Mouse (Mus musculus) c-Kit-negative CD71-positive TER-119-positive erythroid progenitor cells, embryonic 14.5 days (primary cell): Measurements from ENCODE around the gene Tuft1.

ENCODE experiments used
- DNase-seq: peaks from one replicate; pipeline ENCODE4 v3.0.0-alpha.2; 2013; ENCODE audit warnings: low read depth, low spot score

Tuft1 gene

GRCm38 (mm10) chr3:94597224-94597779 is 61.4 kb downstream of the Tuft1 start:
- DNase-seq = no peak

DNA sequence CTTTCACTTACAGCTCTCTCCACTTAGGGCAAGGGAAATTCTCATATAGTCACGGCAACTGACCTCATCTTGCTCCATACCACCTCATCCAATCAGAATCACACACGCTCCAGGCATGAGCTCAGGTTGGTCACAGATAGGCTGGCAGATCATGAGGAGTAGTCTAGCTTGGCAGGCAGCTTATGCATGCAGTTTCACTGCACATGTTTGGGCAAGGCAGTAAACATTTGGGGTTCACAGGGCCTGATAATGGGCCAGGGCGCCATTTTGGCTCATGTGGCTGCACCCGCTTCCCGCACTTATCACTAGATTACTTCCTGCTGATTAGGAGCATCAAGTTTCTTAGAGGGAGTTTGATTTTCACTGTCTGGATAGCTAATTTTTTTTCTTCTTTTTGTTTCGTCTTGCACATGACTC is 62.8 kb downstream of the Tuft1 start:
- DNase-seq = no peak

- no peak for DNase-seq
Measured at GRCm38 (mm10) chr3:94591066-94591465, 67.6 kb downstream of the Tuft1 start.

DNA sequence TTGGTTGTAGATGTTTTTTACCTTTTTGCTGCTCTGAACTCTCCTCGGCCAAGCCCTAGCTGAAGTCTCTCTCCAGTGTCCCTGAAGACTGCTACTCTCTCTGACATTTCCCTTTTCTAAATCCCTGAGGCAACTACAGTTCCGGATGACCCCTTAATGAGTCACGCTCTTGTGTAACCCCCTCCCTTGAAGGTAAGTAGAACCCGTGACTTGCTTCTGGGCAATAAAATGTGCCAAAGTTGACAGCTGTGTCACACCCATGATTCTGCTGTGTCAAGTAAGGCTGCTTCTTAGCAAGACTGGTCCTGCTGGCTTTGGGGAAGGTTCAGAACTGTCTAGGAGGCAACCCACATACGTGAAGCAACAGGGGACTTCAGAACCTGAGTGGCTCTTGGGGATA is 70.7 kb downstream of the Tuft1 start:
- DNase-seq = no peak

- DNase-seq = no peak
Measured at GRCm38 (mm10) chr3:94582944-94583343, 75.7 kb downstream of the Tuft1 start.

- peak; percentile 53 for DNase-seq
Measured at GRCm38 (mm10) chr3:94582456-94582891, 76.2 kb downstream of the Tuft1 start, which contains the start of gene Snx27. Gene Snx27, minus strand, starts transcription at chr3:94582716.

GRCm38 (mm10) chr3:94581793-94582455 is 76.7 kb downstream of the Tuft1 start:
- peak; percentile 12 for DNase-seq

DNA sequence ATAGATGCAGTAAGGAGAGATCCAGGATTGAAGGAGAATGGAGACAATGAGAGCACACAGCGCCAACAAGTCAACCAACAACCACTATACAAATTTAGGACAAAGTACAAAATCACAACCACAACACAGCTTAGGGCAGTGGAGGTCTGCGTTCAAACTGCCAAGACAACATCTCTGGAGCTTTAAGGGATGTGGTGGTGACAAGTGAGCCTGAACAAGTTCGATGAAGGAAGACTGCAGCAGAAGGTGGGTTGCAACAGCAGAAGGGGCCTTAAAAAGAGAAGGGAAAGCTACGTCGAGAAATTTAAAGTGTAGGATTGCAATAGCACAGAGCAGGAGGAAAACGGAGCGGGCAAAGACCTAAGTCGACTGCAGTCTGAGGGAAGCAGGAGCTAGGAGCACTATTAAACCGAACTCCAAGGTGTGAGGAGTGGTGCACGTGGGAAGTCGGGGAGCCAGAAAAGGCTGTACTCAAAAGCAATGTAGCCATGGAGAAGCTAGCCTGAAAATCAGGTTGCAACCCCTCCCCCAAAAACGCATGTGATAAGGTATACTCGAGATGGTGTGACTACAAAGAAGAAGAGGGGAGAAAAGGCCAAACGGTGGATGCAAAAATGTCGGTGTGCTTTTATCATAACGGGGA is 77.4 kb downstream of the Tuft1 start:
- no peak for DNase-seq

DNA sequence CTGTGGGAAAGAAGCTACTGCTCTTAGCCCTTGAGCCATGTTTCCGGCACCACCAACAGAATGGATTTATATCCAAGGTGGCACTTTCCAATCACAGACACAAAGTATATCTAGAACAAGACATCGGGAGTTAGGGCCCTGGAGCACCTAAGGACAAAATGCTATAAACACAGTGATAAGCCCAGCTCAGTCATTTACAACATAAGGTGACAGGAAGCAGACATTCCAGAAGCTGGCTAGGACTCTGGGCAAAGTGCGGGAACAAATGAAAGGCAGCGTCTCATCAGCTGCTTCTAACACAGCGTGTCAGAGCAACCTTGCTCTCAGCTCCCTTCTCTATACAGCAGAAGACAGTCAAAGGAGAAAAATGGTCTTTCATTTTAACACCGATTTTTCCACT is 84.2 kb downstream of the Tuft1 start:
- no peak for DNase-seq

DNA sequence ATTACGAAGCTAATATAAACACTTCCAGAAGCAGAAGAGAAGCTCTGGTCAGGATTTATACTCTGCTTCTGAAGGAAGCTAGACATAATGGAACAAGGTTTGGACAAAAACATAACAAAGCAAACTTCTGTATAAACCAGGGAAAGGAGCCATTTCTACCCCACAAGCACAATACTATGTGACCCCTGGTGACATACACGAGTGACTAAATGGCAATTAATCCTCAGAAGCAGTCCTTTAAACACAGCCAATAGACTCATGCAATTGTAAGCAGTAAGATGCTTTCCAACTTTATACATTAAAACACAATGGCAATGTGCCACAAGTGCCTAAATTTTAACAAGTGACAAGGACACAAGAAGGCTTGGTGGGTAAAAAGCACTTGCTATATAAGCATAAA is 91.4 kb downstream of the Tuft1 start:
- no peak for DNase-seq

- DNase-seq = no peak
Measured at GRCm38 (mm10) chr3:94565557-94565956, 93.1 kb downstream of the Tuft1 start.

GRCm38 (mm10) chr3:94565127-94565526 is 93.5 kb downstream of the Tuft1 start:
- DNase-seq = no peak

- DNase-seq = no peak
Measured at GRCm38 (mm10) chr3:94564356-94565010, 94.2 kb downstream of the Tuft1 start.

DNA sequence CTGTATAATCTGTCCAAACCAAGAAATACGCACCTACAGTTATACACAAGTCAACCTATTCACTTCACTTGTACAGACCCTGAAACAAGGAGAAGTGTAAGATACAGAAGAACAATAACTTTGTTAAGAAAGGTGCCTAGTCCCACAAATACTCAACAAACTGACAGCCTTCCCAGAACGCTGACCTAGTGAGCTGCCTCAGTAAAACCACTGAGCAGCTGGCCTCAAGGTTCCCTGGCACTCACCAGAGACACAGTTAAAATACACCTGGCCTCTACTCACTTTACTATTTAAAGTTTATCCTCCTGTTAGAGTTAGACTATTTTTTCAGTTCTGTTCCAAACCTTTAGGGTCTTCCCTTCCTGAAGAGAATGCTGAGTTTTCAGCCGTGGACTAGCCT is 95.5 kb downstream of the Tuft1 start:
- no peak for DNase-seq
